Mouse (Mus musculus) adrenal gland, adult (tissue): ENCODE measurements at regions not wholly inside any gene's neighbourhood (a gene's known extent, or its start where the extent isn't known, plus 50 kb on each side); places are given as distances from the start of the nearest gene placed in this dataset.
A peak's percentile ranks its signal among the peaks of the same experiment; 100 is the strongest.

Experiments
- DNase-seq, 2 experiments: peaks; one replicate each; pipeline ENCODE4 v3.0.0; 2022 to 2023; ENCODE audit warnings: low spot score in 1 of 2; ENCODE audit not compliant: inconsistent age in 2 of 2

GRCm38 (mm10) chr9:94386190-94386589 lies 151.7 kb downstream of the 1190002N15Rik start:
- no peak for DNase-seq

- DNase-seq, result no peak
Measured at GRCm38 (mm10) chr9:94382293-94382692, 155.6 kb downstream of the 1190002N15Rik start.

- peak in 1 of 2 experiments; percentile 5 for DNase-seq
Measured at GRCm38 (mm10) chr9:94378835-94379234, 159.0 kb downstream of the 1190002N15Rik start.

GRCm38 (mm10) chr9:94378291-94378690 lies 159.6 kb downstream of the 1190002N15Rik start:
- no peak for DNase-seq

GRCm38 (mm10) chr9:94377346-94378039 lies 160.4 kb downstream of the 1190002N15Rik start:
- no peak for DNase-seq

- DNase-seq, result no peak
Measured at GRCm38 (mm10) chr9:94370976-94371375, 166.9 kb downstream of the 1190002N15Rik start.

GRCm38 (mm10) chr9:94368231-94368936 lies 169.5 kb downstream of the 1190002N15Rik start:
- DNase-seq, result peak in 1 of 2 experiments; percentile 30

GRCm38 (mm10) chr9:94361877-94362697 lies 175.8 kb downstream of the 1190002N15Rik start:
- peak in 1 of 2 experiments; percentile 55 for DNase-seq

- DNase-seq, result no peak
Measured at GRCm38 (mm10) chr9:94361011-94361410, 176.9 kb downstream of the 1190002N15Rik start.

- no peak for DNase-seq
Measured at GRCm38 (mm10) chr9:94358150-94358549, 179.7 kb downstream of the 1190002N15Rik start.

GRCm38 (mm10) chr9:94342011-94342410 lies 195.9 kb downstream of the 1190002N15Rik start:
- DNase-seq, result no peak

GRCm38 (mm10) chr9:94341531-94341930 lies 196.3 kb downstream of the 1190002N15Rik start:
- no peak for DNase-seq

GRCm38 (mm10) chr9:94333450-94333849 lies 204.4 kb downstream of the 1190002N15Rik start:
- DNase-seq, result no peak

- no peak for DNase-seq
Measured at GRCm38 (mm10) chr9:94323011-94323410, 214.9 kb downstream of the 1190002N15Rik start.

- DNase-seq, result no peak
Measured at GRCm38 (mm10) chr9:94302575-94302974, 235.3 kb downstream of the 1190002N15Rik start.

- no peak for DNase-seq
Measured at GRCm38 (mm10) chr9:94301896-94302295, 236.0 kb downstream of the 1190002N15Rik start.

GRCm38 (mm10) chr9:94295431-94295830 lies 242.4 kb downstream of the 1190002N15Rik start:
- DNase-seq, result no peak

GRCm38 (mm10) chr9:94292147-94292546 lies 245.7 kb downstream of the 1190002N15Rik start:
- DNase-seq, result peak in 1 of 2 experiments; percentile 26

GRCm38 (mm10) chr9:94289546-94289945 lies 248.3 kb downstream of the 1190002N15Rik start:
- no peak for DNase-seq

- DNase-seq, result no peak
Measured at GRCm38 (mm10) chr9:94287559-94287958, 250.3 kb downstream of the 1190002N15Rik start.
